Mouse (Mus musculus) liver, embryonic 11.5 days (tissue): Measurements from ENCODE around the gene Tspan1. TPM values are rescaled to one million over a fixed set of nuclear protein-coding genes. Genes with fewer than 3 reads are reported as not detected.

ENCODE experiments used
- ATAC-seq: fragments of 200-750 bp; cut with Nextera tagmentation; replicated peaks from 2 replicates; pipeline ENCODE4 v1.8.0; 2017; ENCODE audit warnings: moderate number of reproducible peaks, mild to moderate bottlenecking, moderate TSS enrichment, moderate library complexity; ENCODE audit not compliant: low FRiP score
- DNase-seq: peaks from one replicate; pipeline ENCODE4 v3.0.0-alpha.2; 2017; ENCODE audit warnings: low spot score
- H3K27ac ChIP-seq: fragments of 300-500 bp; sonication (generic); 2 replicates; pipeline ENCODE4 v1.5.1; 2014; ENCODE audit warnings: mild to moderate bottlenecking, low read depth, low read length, control low read depth
- H3K27me3 ChIP-seq: fragments of 300-500 bp; sonication (generic); replicated peaks from 2 replicates; pipeline ENCODE4 v1.6.1; 2014; ENCODE audit warnings: low read length, mixed read lengths; ENCODE audit not compliant: control insufficient read depth, insufficient read depth
- H3K36me3 ChIP-seq: fragments of 300-500 bp; sonication (generic); 2 replicates; pipeline ENCODE4 v1.6.1; 2014; ENCODE audit warnings: mild to moderate bottlenecking, low read length, moderate library complexity, mixed read lengths; ENCODE audit not compliant: control insufficient read depth, insufficient read depth
- H3K4me1 ChIP-seq: fragments of 300-500 bp; sonication (generic); replicated peaks from 2 replicates; pipeline ENCODE4 v1.6.1; 2014; ENCODE audit warnings: low read length, mixed read lengths; ENCODE audit not compliant: control insufficient read depth, insufficient read depth
- H3K4me2 ChIP-seq: fragments of 300-500 bp; sonication (generic); 2 replicates; pipeline ENCODE4 v1.6.1; 2014; ENCODE audit warnings: mild to moderate bottlenecking, control low read depth, moderate library complexity
- H3K4me3 ChIP-seq: fragments of 300-500 bp; sonication (generic); 2 replicates; pipeline ENCODE4 v1.5.1; 2014; ENCODE audit warnings: low read depth, low read length, control low read depth
- H3K9ac ChIP-seq: fragments of 300-500 bp; sonication (generic); 2 replicates; pipeline ENCODE4 v1.6.1; 2014; ENCODE audit warnings: low read depth, low read length, control low read depth
- H3K9me3 ChIP-seq: fragments of 300-500 bp; sonication (generic); 2 replicates; pipeline ENCODE4 v1.6.1; 2016; ENCODE audit warnings: low read length, inconsistent platforms, mixed read lengths; ENCODE audit not compliant: control insufficient read depth
- WGBS: fragments of 180-500 bp; shearing (Covaris S2); extraction: QIAGEN DNeasy Blood & Tissue Kit; methylation state at CpG from one replicate; pipeline ENCODE4 v1.1.7; 2014; 5-methylcytosine and 5-hydroxymethylcytosine counted together
- polyA plus RNA-seq: library from polyadenylated mRNA; unstranded; fragments of >200 nt; fragmentation: Nextera tagmentation; extraction: Ambion mirVana; gene quantifications from 2 replicates; pipeline ENCODE4 v1.2.1, GENCODE M21; 2014

Gene Tspan1
- polyA plus RNA-seq, 1 experiment from 2014 or later = 0.11 TPM

DNA sequence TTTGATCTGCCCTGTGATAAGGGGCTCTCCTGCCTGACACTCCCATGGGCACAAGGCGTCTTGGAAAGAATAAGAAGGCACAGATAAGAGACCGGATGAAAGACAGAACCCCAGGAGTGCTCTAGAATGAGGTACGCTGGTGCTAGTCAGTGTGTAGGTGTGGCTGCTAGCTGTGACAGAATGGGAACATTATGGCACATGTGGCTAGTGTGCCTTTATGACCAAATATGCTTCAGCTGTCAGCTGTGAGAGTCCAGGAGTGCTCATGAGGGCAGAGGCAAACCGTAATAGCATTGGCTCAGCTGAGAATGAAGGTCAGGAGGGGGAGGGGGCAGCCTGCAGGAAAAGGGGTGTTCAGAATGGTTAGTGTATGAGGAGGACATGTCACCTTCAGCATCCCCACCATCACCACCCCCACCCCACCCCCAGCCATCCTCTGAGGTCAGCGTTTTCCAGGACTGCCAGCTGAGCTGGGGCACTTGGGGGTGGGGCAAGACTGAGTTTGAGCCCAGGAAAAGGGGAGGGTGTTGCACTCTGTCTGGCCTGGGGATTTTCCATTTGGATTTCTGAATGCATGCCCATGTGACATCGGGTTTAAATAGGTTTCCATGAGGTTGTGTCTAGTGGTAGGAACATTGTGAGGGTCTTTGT, 7.2 kb upstream of the Tspan1 start:
- 40% methylated on average over 6 of the region's 6 CpGs for WGBS

DNA sequence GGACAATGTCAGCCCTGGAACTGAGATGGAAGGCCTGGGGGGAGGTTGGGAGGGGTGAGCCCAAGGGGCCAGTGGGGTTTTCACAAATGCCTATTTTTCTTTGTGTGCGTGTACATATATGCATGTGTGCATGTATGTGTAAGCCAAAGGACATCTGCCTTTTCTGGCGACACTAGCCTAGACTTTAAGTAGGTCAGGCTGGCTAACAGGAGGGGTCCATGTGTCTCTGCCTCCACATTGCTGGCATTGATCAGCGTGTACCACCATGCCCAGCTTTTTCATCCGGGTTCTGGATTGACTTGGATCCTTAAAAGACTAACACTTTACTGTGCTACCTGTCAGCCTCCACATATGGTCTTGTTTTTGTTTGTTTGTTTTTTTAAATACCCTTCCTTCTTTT, 6.4 kb upstream of the Tspan1 start:
- H3K4me1 ChIP-seq = peaks cover 27% of the 10 kb centered on the region
- no peak overlapping the region for H3K9ac ChIP-seq
- H3K9me3 ChIP-seq = no peaks in the 10 kb centered on the region
- H3K4me2 ChIP-seq = no peak overlapping the region
- WGBS = 84% methylated on average over 4 of the region's 4 CpGs
- no peak overlapping the region for H3K27ac ChIP-seq
- DNase-seq (no peak), ATAC-seq (no peak)
- H3K36me3 ChIP-seq = no peaks in the 10 kb centered on the region
- H3K27me3 ChIP-seq = no peaks in the 10 kb centered on the region
- H3K4me3 ChIP-seq = no peak overlapping the region

More for the DNA sequence above, 7.2 kb upstream of the Tspan1 start:
- no peak for ATAC-seq
- Histone ChIP-seq H3K9ac (no peak overlapping the region), H3K4me1 (peaks cover 27% of the 10 kb centered on the region), H3K4me2 (no peak overlapping the region), H3K27ac (no peak overlapping the region), H3K9me3 (no peaks in the 10 kb centered on the region), H3K4me3 (no peak overlapping the region), H3K27me3 (peaks cover 2% of the 10 kb centered on the region; the same call in 1 of the 2 replicates), H3K36me3 (no peaks in the 10 kb centered on the region)
- DNase-seq = no peak

DNA sequence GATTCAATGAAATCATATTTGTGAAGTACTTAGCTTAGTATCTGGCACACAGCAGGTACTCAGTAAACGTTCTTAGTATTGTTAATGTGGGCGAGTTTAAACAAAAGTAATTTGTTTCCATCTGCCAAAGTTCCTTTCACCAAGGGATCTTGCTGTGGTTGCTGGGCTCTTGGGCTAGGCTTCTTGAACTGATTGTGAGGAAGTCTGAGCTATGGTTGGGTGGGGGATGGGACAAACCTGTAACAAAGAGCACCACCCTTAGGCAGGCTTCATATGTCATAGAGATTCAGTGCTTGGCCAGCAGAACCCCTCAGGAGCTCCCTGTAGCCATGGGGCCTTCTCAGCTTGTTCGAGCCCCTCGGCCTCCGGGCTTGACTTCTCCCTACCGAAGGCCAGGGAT, 5.7 kb upstream of the Tspan1 start, which contains the start of the genes 1700042G07Rik and Gm49337:
Gene 1700042G07Rik, plus strand, starts transcription at position 301 of the 400 bp plus-strand sequence.
Gene Gm49337, plus strand, starts transcription at position 313 of the 400 bp plus-strand sequence.
- no peak within 1 kb of the TSS for H3K9ac ChIP-seq
- H3K4me2 ChIP-seq = no peak within 1 kb of the TSS
- peaks cover 27% of the 10 kb centered on the region for H3K4me1 ChIP-seq
- 83% methylated on average over 6 of the region's 6 CpGs for WGBS
- ATAC-seq (no peak), DNase-seq (no peak)
- H3K36me3 ChIP-seq = no peaks in the 10 kb centered on the region
- no peak within 1 kb of the TSS for H3K4me3 ChIP-seq
- H3K9me3 ChIP-seq = no peaks in the 10 kb centered on the region
- no peak within 1 kb of the TSS for H3K27ac ChIP-seq
- no peaks in the 10 kb centered on the region for H3K27me3 ChIP-seq

DNA sequence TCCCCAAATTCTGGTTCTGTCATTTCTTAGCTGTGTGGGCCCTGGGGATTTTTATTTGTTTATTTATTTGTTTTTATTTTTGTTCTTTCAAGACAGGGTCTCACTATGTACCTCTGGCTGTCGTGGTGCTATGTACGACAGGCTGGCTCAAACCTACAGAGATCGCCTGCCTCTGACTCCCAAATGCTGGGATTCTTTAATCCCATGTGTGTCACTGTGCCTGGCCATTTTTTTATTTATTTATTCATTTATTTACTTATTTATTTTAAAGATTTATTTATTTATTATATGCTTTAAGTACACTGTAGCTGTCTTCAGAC, 1.9 kb upstream of the Tspan1 start:
- no peak overlapping the region for H3K4me2 ChIP-seq
- H3K27me3 ChIP-seq = no peaks in the 10 kb centered on the region
- H3K36me3 ChIP-seq = no peaks in the 10 kb centered on the region
- no peak for ATAC-seq
- H3K9ac ChIP-seq = no peak overlapping the region
- H3K4me3 ChIP-seq = no peak overlapping the region
- 66% methylated on average over 3 of the region's 3 CpGs for WGBS
- H3K9me3 ChIP-seq = no peaks in the 10 kb centered on the region
- no peak overlapping the region for H3K27ac ChIP-seq
- H3K4me1 ChIP-seq = peaks cover 2% of the 10 kb centered on the region
- DNase-seq = no peak

DNA sequence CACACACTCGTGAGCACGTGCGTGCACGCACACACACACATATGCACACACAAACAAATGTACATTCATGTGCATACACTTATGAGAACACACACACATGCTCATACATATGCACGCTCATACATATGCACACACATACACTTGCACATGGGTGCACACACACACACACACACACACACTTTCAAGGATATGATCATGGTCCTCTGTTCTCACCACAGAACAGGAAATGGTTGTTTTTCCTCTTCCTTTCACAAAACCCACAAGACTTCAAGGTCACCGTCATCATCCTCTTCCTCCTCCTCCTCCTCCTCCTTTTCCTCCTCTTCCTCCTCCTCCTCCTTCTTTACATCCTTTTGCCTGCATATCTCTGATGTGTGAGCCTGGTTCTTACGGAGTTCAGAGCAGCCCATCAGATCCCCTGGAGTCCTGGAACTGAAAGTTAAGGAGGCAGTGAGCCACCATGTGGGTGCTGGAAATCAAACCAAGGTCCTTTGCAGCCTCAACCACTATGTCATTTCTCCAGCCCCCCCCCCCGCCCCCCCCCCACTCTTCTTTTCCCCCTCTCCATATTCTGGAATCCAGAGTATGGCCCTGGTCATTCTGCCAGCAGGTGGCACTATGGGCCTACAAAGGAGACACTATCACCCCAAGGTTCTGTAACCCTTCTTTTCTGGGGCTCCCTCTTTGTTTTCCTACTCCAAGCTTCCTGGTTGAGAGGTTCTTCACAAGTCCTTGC, 1.4 kb upstream of the Tspan1 start:
- Histone ChIP-seq H3K9me3 (no peaks in the 10 kb centered on the region), H3K4me1 (no peaks in the 10 kb centered on the region; the same call in 1 of the 2 replicates), H3K4me3 (no peak overlapping the region), H3K4me2 (no peak overlapping the region), H3K36me3 (no peaks in the 10 kb centered on the region), H3K27me3 (no peaks in the 10 kb centered on the region), H3K9ac (no peak overlapping the region), H3K27ac (no peak overlapping the region)
- DNase-seq = no peak
- 73% methylated on average over 7 of the region's 8 CpGs for WGBS
- ATAC-seq = no peak; the same call in 1 of the 2 replicates

DNA sequence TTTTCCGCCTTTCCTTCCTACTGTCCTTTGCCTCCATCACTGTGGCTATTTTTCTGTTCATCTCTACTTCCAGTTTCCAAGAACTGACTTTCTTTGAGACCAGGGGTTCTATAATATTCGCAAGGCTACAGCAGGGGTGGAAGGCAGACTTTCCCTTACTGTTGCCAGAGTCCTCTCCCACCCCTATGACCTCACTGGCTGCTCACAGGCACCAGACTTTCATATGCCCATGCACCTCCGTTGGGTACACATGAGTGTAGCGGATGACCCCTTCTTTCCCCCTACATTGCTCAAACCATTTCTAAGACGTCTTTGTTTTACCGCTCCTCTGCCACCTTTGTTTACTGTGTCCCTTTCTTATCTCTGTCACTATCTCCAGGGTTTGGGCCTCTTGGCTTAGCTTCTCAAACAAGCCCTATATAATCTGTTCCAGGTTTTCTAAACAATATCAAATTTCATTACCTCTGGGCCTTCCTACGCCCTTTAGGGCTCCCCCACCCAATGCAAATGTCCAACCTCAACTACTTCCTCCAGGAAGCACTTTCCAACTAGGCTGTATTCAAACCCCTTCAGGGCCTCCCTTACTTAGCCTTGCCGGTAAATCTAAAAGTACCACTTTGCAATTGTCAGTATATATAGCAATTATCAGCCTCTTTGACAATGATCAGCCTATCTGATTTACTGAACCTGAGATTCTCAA, 1.5 kb downstream of the Tspan1 start:
- DNase-seq = no peak
- 54% methylated on average over 8 of the region's 8 CpGs for WGBS

DNA sequence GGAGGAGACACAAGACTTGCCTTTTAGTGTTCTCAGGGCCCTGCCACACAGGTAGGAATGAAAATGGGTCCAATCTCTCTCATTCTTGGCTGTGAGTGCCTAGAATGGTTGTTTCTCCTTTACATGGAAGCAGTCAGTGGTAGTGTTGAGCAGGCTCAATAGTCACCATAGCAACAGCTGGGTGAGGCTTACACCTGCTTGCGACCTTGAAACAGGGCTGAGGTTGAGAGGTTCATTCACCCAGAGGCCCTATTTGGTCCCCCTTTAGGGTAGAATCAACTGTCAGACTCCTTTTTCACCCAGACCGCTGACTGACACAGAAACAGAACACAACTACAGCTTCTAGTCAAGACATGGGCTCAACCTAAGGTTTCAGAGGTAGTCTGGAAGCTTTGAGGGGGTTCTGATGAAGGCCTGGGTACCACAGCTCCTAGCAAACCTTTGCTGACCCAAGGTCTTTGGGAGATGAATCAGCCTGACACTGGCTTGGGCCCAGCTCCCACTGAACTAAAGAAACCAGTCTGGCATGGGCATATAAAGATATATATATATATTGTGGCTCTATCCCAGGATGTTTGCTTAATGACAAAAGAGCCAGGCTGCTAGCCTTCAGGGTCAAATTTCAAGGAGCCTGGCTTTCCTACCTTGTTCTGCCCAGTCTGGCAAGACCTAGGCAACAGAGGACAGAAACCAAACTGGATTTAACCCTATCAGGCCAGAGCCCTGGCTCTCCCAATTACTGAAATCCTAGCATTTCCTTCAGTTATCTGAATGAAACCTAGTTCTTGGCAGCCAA, 2.4 kb downstream of the Tspan1 start:
- Histone ChIP-seq H3K36me3 (no peaks in the 10 kb centered on the region; the same call in 1 of the 2 replicates), H3K9ac (no peak overlapping the region), H3K27ac (no peak overlapping the region), H3K4me3 (no peak overlapping the region), H3K4me2 (no peak overlapping the region), H3K27me3 (no peaks in the 10 kb centered on the region), H3K4me1 (no peaks in the 10 kb centered on the region; the same call in 1 of the 2 replicates), H3K9me3 (no peaks in the 10 kb centered on the region)
- WGBS = 77% methylated on average over 2 of the region's 2 CpGs
- no peak for ATAC-seq
- no peak for DNase-seq

More for the DNA sequence above, 1.5 kb downstream of the Tspan1 start:
- no peaks in the 10 kb centered on the region for H3K9me3 ChIP-seq
- no peak overlapping the region for H3K9ac ChIP-seq
- ATAC-seq = no peak
- no peaks in the 10 kb centered on the region; the same call in 1 of the 2 replicates for H3K36me3 ChIP-seq
- no peaks in the 10 kb centered on the region for H3K27me3 ChIP-seq
- H3K27ac ChIP-seq = no peak overlapping the region
- no peaks in the 10 kb centered on the region; the same call in 1 of the 2 replicates for H3K4me1 ChIP-seq
- no peak overlapping the region for H3K4me3 ChIP-seq
- no peak overlapping the region for H3K4me2 ChIP-seq

DNA sequence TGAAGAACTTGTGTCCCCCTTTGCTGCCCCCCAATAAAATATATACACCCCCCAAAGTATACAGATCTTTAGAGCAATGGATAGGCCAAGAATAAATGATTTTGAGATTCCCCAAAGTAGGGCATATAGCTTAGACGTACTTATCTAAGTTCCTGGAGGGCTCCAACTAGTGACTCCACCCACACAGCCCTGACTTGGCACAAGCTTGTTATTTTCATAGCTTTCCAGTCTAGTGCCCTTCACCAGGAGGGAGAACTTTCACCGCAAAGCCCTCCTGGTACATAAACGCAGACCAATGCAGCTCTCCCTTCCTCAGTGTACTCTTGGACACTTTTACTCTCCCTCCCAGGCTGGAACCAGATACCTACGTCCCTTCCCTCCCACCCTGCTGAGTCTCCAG, 5.3 kb downstream of the Tspan1 start:
- no peak overlapping the region for H3K27ac ChIP-seq
- ATAC-seq (no peak), DNase-seq (no peak)
- no peaks in the 10 kb centered on the region for H3K27me3 ChIP-seq
- H3K4me2 ChIP-seq = no peak overlapping the region
- peaks cover 14% of the 10 kb centered on the region; the same call in 1 of the 2 replicates for H3K36me3 ChIP-seq
- H3K9me3 ChIP-seq = no peaks in the 10 kb centered on the region
- WGBS = 73% methylated on average over 4 of the region's 4 CpGs
- H3K4me1 ChIP-seq = no peaks in the 10 kb centered on the region; the same call in 1 of the 2 replicates
- H3K4me3 ChIP-seq = no peak overlapping the region
- no peak overlapping the region for H3K9ac ChIP-seq
